Mouse (Mus musculus) bone marrow, adult 2 months (tissue): ENCODE measurements around the gene Slc25a33. TPM values are rescaled to one million over a fixed set of nuclear protein-coding genes. Genes with fewer than 3 reads are reported as not detected.
"Not testable (repeated sequence)": the region's sequence is repeated elsewhere in the genome, so short reads cannot be mapped to it uniquely, and the experiment has no call there.

Source experiments
- H3K27ac ChIP-seq: fragments of 200-500 bp; 2 replicates; pipeline ENCODE4 v1.5.1; 2012; ENCODE audit warnings: low read depth, mild to moderate bottlenecking, control low read depth, inconsistent platforms, low read length; ENCODE audit not compliant: control insufficient read depth, poor library complexity, insufficient read depth
- H3K4me1 ChIP-seq: fragments of 200-500 bp; 2 replicates; pipeline ENCODE4 v1.6.1; 2011; ENCODE audit warnings: low read length; ENCODE audit not compliant: control insufficient read depth, insufficient read depth
- H3K4me3 ChIP-seq: fragments of 200-500 bp; replicated peaks from 2 replicates; pipeline ENCODE3; 2011; ENCODE audit warnings: mild to moderate bottlenecking, low read depth, low read length, control low read depth; ENCODE audit not compliant: control insufficient read depth
- CTCF ChIP-seq: fragments of 200-500 bp; IDR thresholded peaks from 2 replicates; pipeline ENCODE4 v1.5.1; 2011; ENCODE audit warnings: low read length, control low read depth; ENCODE audit not compliant: control insufficient read depth, insufficient read depth
- POLR2A ChIP-seq: fragments of 200-500 bp; IDR thresholded peaks from 2 replicates; pipeline ENCODE4 v1.6.1; 2011; ENCODE audit warnings: low read depth, mild to moderate bottlenecking, control low read depth, low read length, borderline replicate concordance; ENCODE audit not compliant: control insufficient read depth
- WGBS: fragments of 180-500 bp; shearing (Covaris S2); methylation state at CpG from one replicate; pipeline ENCODE4 v1.1.7; 2018; 5-methylcytosine and 5-hydroxymethylcytosine counted together
- polyA plus RNA-seq: library from polyadenylated mRNA; stranded (reverse); fragments of >200 nt; gene quantifications from 2 replicates; pipeline ENCODE4 v1.2.4, GENCODE M21; 2011; ENCODE audit warnings: low replicate concordance; ENCODE audit not compliant: missing spikeins, insufficient read depth, insufficient read length

Slc25a33 gene
- 4.3 TPM in 1 of 2 replicates, not detected in the other for polyA plus RNA-seq

DNA sequence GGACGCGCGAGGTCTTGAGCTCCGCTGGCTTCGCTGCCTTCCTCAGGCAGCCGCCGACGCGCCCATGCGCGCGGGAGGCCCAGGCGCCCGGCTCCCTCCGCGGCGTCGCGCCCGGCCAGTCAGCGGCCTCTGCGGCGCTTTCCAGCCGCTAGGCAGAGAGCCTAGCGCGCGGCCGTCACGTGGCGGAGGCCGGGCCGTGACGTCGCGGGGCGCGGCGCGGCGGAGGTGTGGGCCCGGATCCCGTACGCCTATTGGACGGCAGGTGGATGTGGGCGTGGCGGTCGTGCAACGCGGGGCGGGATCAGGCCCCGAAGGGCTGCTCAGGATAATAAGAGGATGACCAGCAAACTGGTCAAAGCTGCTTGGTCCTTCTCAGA lies at the start of gene Slc25a33:
TSS of gene Slc25a33 (minus strand) at position 184 of the 377 bp plus-strand sequence.
- TF ChIP-seq CTCF: no peak
- TF ChIP-seq POLR2A: peak; percentile 88; the same call in 1 of the 2 replicates
- Histone ChIP-seq H3K4me1 (no peaks in the 10 kb centered on the region; the same call in 1 of the 2 replicates), H3K4me3 (peak within 1 kb of the TSS; percentile 78), H3K27ac (peak within 1 kb of the TSS; percentile 84)
- under 1% methylated on average over 51 of the region's 51 CpGs for WGBS

DNA sequence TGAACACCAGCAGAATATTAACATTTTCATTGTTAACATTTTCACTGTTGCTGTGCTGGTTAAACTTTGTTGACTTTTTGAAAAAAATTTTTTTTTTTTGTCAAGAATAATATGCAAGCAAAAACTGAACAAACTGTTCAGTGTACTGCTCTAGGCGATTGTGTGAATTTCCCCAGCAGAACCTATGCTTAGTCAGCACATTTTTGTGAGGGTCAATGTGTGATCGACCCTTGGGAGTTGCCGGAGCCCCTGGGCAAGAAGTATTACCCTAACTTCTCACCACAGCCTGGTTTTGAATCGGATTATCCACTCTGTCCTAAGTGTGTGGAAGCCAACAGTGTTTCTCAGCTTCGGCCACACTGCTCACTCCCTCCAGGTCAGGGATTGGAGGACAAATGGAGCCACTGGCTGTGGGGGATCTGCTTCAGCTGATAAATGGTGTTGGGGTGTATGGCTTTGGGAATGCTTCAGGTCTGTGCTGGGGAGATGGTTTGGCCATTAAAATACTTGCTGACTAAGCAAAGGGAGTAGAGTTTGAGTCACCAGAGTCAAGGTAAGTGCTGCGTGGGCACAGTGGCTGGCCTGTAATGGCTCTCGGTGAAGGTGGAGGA lies 48.6 kb upstream of the Slc25a33 start:
- no peaks in the 10 kb centered on the region for H3K4me1 ChIP-seq
- no peak overlapping the region for H3K4me3 ChIP-seq
- 69% methylated on average over 7 of the region's 7 CpGs for WGBS
- TF ChIP-seq POLR2A (no peak), CTCF (no peak)
- H3K27ac ChIP-seq: no peak overlapping the region

DNA sequence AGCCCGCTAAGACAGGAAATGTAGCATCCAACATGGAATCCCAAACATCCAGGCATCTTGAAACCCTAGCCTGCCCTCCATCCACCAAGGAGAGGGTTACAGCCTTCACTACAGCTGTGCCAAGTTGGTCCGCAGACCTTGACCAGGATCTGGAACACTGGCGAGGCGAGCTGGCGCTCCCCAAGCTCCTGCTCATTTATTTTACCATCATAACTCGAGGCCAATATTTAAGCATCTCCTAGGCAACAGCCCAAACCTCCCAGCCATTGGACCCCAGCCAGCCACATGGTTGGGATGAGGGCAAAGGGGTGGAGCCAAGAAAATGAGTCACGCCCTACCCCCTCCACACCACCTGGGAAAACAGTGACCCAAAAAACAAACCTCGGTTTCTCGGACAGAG lies 48.0 kb upstream of the Slc25a33 start:
- Histone ChIP-seq H3K27ac (no peak overlapping the region), H3K4me1 (no peaks in the 10 kb centered on the region)
- WGBS: 71% methylated on average over 9 of the region's 9 CpGs

DNA sequence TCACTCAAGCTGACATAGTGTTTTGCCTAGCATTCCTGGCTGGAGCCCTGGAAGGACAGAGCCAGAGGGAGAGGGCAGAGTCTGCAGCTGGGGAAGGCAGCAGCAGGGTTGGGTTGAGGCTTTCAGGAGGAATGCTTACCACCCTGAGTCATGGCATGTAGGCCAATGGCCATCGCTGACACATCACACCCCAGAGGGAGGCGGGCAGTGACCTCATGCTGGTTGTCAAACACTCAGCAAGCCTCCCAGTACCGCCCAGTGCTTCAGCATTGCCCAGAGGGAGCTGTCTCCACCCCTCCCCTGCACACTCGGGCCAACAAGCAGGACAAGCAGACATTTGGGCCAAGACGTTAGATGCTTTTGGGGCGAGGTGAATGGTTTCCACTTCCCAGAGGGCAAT lies 46.5 kb upstream of the Slc25a33 start:
- Histone ChIP-seq H3K27ac (no peak overlapping the region), H3K4me1 (no peaks in the 10 kb centered on the region), H3K4me3 (no peak overlapping the region)
- no peak for TF ChIP-seq CTCF
- no peak for TF ChIP-seq POLR2A
- WGBS: 63% methylated on average over 6 of the region's 6 CpGs

More for the DNA sequence above, 48.0 kb upstream of the Slc25a33 start:
- H3K4me3 ChIP-seq: no peak overlapping the region
- TF ChIP-seq CTCF (no peak), POLR2A (no peak)

DNA sequence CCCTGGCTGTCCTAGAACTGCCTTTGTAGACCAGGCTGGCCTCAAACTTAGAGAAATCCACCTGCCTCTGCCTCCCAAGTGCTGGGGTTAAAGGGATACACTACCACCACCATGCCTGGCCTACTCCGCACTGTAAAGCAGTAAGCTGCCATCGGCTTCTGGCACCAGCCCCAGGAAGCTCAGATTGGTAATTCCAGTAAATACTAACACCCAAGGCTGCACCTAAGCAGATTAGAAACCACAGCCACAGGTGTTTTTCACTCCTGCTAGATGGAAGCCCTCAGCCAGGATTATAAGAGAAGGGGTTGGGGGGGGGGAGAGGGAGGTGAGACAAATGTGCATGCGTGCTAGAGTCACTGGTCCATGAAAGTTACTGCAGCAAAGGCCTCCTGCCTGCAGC lies 45.1 kb upstream of the Slc25a33 start:
- H3K27ac ChIP-seq: no peak overlapping the region
- 78% methylated on average over 3 of the region's 3 CpGs for WGBS
- no peak overlapping the region for H3K4me3 ChIP-seq
- H3K4me1 ChIP-seq: no peaks in the 10 kb centered on the region
- TF ChIP-seq CTCF: no peak
- no peak for TF ChIP-seq POLR2A

DNA sequence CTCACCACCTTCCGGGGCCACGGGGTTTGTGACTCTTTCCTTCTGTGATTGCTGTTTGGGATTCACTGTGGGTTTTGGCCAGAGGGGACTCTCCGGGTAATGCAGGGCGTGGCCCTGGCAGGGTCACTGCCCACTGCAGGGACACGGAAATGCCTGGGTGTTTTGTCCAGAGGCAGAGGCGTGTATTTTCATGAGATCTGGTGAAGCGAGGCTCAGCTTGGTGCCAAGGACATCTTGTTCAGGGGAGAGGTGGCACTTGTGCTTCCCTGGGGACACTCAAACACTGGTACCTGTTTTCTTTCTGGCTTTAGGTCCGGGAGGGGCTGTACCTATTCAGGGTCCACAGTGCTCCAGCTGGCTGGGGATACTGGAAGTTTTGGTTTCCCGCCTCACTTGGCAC lies 42.5 kb upstream of the Slc25a33 start:
- Histone ChIP-seq H3K4me3 (no peak overlapping the region), H3K27ac (no peak overlapping the region), H3K4me1 (no peaks in the 10 kb centered on the region)
- 82% methylated on average over 9 of the region's 9 CpGs for WGBS
- TF ChIP-seq POLR2A: no peak

DNA sequence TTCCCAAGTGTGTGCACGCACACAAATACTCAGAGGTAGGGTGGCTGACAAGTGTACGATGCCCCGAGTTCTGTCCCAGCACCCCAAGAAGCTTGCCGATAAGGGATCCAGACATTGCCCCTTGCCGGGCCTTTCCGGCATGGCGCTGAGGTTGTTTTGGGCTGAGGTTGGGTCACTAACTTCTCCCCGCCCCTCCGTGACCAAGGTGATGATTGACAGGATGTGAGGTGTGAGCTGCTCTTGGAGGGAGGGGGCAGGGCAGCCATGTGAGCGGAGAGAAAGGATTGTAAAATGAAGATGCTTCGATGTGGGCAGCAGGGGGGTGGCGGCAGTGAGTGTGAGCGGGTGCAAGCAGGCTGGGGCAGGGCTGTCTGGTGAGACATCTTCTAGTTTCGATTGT lies 41.5 kb upstream of the Slc25a33 start:
- Histone ChIP-seq H3K4me1 (no peaks in the 10 kb centered on the region), H3K4me3 (no peak overlapping the region), H3K27ac (no peak overlapping the region)
- 88% methylated on average over 14 of the region's 14 CpGs for WGBS
- no peak for TF ChIP-seq CTCF
- no peak for TF ChIP-seq POLR2A

DNA sequence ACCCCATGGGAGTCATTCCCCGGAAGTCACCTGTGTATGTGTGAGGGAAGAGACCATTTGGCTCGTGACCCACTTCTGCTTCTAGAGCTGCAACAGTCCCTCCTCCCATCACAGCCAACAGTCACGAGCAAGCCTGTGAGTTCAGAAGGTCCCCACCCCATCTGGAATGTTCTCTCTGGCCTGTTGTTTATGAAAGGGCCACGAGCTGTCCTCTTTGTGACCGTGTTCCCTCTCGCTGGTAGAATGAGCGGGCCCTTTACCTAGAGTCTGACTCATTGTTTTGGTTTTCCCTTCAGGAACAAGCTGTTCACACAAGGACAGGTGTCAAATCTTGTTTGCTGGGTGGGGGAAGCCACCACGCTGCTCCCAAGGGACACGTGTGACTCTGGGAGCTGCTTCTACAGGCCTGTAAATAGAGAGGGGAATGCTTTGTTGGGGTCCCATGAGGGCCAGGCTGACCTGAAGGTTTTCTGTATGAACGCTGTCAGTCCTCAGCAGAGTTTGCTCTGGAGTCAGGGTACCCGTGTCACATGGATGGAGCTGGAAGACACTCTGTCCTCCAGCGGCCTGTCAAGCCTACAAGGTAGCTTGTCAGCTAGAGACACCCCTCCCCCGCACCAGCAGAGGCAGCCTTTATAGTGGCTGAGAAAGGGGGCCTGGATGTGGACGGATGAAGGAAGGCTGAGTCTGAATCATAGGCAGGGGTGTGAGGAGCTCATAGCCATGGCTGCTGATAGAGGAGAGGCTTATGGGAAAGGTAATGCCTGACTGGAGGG lies 39.5 kb upstream of the Slc25a33 start:
- 46% methylated on average over 14 of the region's 14 CpGs for WGBS
- Histone ChIP-seq H3K4me3 (no peak overlapping the region), H3K4me1 (no peaks in the 10 kb centered on the region), H3K27ac (no peak overlapping the region)
- TF ChIP-seq CTCF (no peak), POLR2A (no peak)

DNA sequence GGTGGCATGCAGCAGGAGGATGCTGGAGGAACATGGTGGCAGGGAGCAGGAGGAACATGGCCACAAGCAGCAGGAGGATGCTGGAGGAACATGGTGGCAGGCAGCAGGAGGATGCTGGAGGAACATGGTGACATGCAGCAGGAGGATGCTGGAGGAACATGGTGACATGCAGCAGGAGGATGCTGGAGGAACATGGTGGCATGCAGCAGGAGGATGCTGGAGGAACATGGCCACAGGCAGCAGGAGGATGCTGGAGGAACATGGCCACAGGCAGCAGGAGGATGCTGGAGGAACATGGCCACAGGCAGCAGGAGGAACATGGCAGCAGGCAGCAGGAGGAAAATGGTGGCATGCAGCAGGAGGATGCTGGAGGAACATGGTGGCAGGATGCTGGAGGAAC lies 36.3 kb upstream of the Slc25a33 start:
- H3K27ac ChIP-seq, H3K4me1 ChIP-seq, H3K4me3 ChIP-seq: not testable (repeated sequence)
